ENCODE assay signal across 24 mouse cellular contexts in genomic region chr13:58289308-58289707, GRCm38 (mm10). TPM values are rescaled to one million over a fixed set of nuclear protein-coding genes. Genes with fewer than 3 reads are reported as not detected.
DNase-seq lines count a peak whose midpoint lies in the region; ATAC-seq and TF ChIP-seq lines count a peak whose summit lies in the region.
"Had no signal": no experiment of that assay in that cellular context is flagged by ENCODE, and none has a peak within 500 bp of the region (broad histone marks: within the 10 kb centered on the region; RNA-seq: fewer than 3 reads in every experiment).

No protein-coding gene starts in this region.

- H3K36me3 ChIP-seq in kidney, postnatal 0 days (ENCODE audit: insufficient read depth, low read length) = no peaks in the 10 kb centered on the region
- no peaks in the 10 kb centered on the region for H3K36me3 ChIP-seq in midbrain, postnatal 0 days (ENCODE audit: insufficient read depth, low read length)
- no peaks in the 10 kb centered on the region for H3K36me3 ChIP-seq in midbrain, embryonic 11.5 days (ENCODE audit: control insufficient read depth, insufficient read depth, low read length)
- no peaks in the 10 kb centered on the region for H3K36me3 ChIP-seq in stomach, postnatal 0 days (ENCODE audit: control insufficient read depth, insufficient read depth, low read length)
- H3K36me3 ChIP-seq: embryonic facial prominence, embryonic 15.5 days; hindbrain, embryonic 15.5 days; limb, embryonic 12.5 days; liver, embryonic 15.5 days had no signal

- H3K9me3 ChIP-seq in kidney, postnatal 0 days (replicated peaks; ENCODE audit: low read length) = no peaks in the 10 kb centered on the region
- H3K9me3 ChIP-seq in midbrain, postnatal 0 days (ENCODE audit: low read length) = no peaks in the 10 kb centered on the region
- H3K9me3 ChIP-seq in midbrain, embryonic 11.5 days (ENCODE audit: control insufficient read depth, low read length) = no peaks in the 10 kb centered on the region
- H3K9me3 ChIP-seq in stomach, postnatal 0 days (ENCODE audit: control insufficient read depth, low read length) = no peaks in the 10 kb centered on the region
- H3K9me3 ChIP-seq: embryonic facial prominence, embryonic 15.5 days; hindbrain, embryonic 15.5 days; limb, embryonic 12.5 days; liver, embryonic 15.5 days had no signal

- 74% methylated on average over 1 of the region's 1 CpGs for WGBS in kidney, postnatal 0 days
- WGBS in midbrain, postnatal 0 days = 74% methylated on average over 1 of the region's 1 CpGs
- 83% methylated on average over 1 of the region's 1 CpGs for WGBS in midbrain, embryonic 11.5 days
- 83% methylated on average over 1 of the region's 1 CpGs for WGBS in stomach, postnatal 0 days

- H3K27ac ChIP-seq in kidney, postnatal 0 days = no peak overlapping the region
- no peak overlapping the region for H3K27ac ChIP-seq in midbrain, postnatal 0 days (ENCODE audit: low read depth, low read length)
- H3K27ac ChIP-seq in midbrain, embryonic 11.5 days (ENCODE audit: low read depth, low read length) = no peak overlapping the region
- H3K27ac ChIP-seq in stomach, postnatal 0 days (replicated peaks) = no peak overlapping the region
- H3K27ac ChIP-seq: embryonic facial prominence, embryonic 15.5 days; hindbrain, embryonic 15.5 days; limb, embryonic 12.5 days; liver, embryonic 15.5 days had no signal

- DNase-seq in CD4-positive, CD25-positive, alpha-beta regulatory T cell, adult 2 months (ENCODE audit: low read depth, low spot score) = peak; percentile 27
- no peak for DNase-seq in kidney, postnatal 0 days (ENCODE audit: low spot score)
- DNase-seq in kidney, postnatal 36 days = no peak
- no peak for DNase-seq in midbrain, postnatal 0 days (ENCODE audit: low spot score)
- DNase-seq in midbrain, embryonic 11.5 days (ENCODE audit: low spot score, missing footprints) = no peak
- DNase-seq in stomach, postnatal 0 days (ENCODE audit: low spot score) = no peak
- DNase-seq: adrenal gland, postnatal 36 days; cerebellum, adult 18-20 months; cerebellum, postnatal 25 days; heart, postnatal 36 days; kidney, adult 18-20 months; kidney, postnatal 25 days; layer of hippocampus, adult 9-11 months; lung, postnatal 36 days; right cerebral cortex, postnatal 25 days; thymus, postnatal 4 days had no signal

- no peak overlapping the region for H3K4me3 ChIP-seq in kidney, postnatal 0 days (replicated peaks; ENCODE audit: low read depth, low read length)
- H3K4me3 ChIP-seq in midbrain, postnatal 0 days (ENCODE audit: low read depth, low read length) = no peak overlapping the region
- no peak overlapping the region for H3K4me3 ChIP-seq in midbrain, embryonic 11.5 days (ENCODE audit: low read depth, low read length)
- no peak overlapping the region for H3K4me3 ChIP-seq in stomach, postnatal 0 days (ENCODE audit: low read depth, low read length)
- H3K4me3 ChIP-seq: embryonic facial prominence, embryonic 15.5 days; hindbrain, embryonic 15.5 days; limb, embryonic 12.5 days; liver, embryonic 15.5 days had no signal

- no peak overlapping the region for H3K4me2 ChIP-seq in kidney, postnatal 0 days (ENCODE audit: low read length)
- no peak overlapping the region for H3K4me2 ChIP-seq in midbrain, postnatal 0 days (ENCODE audit: low read depth, low read length, poor library complexity, severe bottlenecking)
- H3K4me2 ChIP-seq in midbrain, embryonic 11.5 days = no peak overlapping the region
- no peak overlapping the region for H3K4me2 ChIP-seq in stomach, postnatal 0 days (replicated peaks; ENCODE audit: low read depth)
- H3K4me2 ChIP-seq: embryonic facial prominence, embryonic 15.5 days; heart, embryonic 11.5 days; hindbrain, embryonic 15.5 days; limb, embryonic 12.5 days; liver, embryonic 15.5 days had no signal

- H3K27me3 ChIP-seq in kidney, postnatal 0 days (ENCODE audit: insufficient read depth, low read length) = no peaks in the 10 kb centered on the region
- H3K27me3 ChIP-seq in midbrain, postnatal 0 days (ENCODE audit: insufficient read depth, low read length) = no peaks in the 10 kb centered on the region
- H3K27me3 ChIP-seq in midbrain, embryonic 11.5 days (ENCODE audit: control insufficient read depth, insufficient read depth, low read length) = no peaks in the 10 kb centered on the region
- no peaks in the 10 kb centered on the region for H3K27me3 ChIP-seq in stomach, postnatal 0 days (ENCODE audit: control insufficient read depth, insufficient read depth, low read length)
- H3K27me3 ChIP-seq: embryonic facial prominence, embryonic 15.5 days; hindbrain, embryonic 15.5 days; limb, embryonic 12.5 days; liver, embryonic 15.5 days had no signal

- TF ChIP-seq CTCF in kidney, postnatal 0 days (IDR thresholded peaks at IDR 0.05; ENCODE audit: low read depth) = peak; percentile 41
- TF ChIP-seq CTCF in midbrain, postnatal 0 days (IDR thresholded peaks at IDR 0.05) = peak; percentile 38
- TF ChIP-seq CTCF in stomach, postnatal 0 days (IDR thresholded peaks at IDR 0.05; ENCODE audit: low read depth) = peak; percentile 54

- H3K9ac ChIP-seq in kidney, postnatal 0 days (ENCODE audit: low read depth, low read length) = no peak overlapping the region
- no peak overlapping the region for H3K9ac ChIP-seq in midbrain, postnatal 0 days (replicated peaks; ENCODE audit: low read length, poor library complexity, severe bottlenecking)
- no peak overlapping the region for H3K9ac ChIP-seq in midbrain, embryonic 11.5 days (ENCODE audit: low read length)
- H3K9ac ChIP-seq in stomach, postnatal 0 days (ENCODE audit: low read length) = no peak overlapping the region
- H3K9ac ChIP-seq: embryonic facial prominence, embryonic 15.5 days; hindbrain, embryonic 15.5 days; limb, embryonic 12.5 days; liver, embryonic 15.5 days had no signal

- ATAC-seq in CD4-positive, CD25-positive, alpha-beta regulatory T cell, adult 4 months = no peak
- no peak for ATAC-seq in kidney, postnatal 0 days (replicated peaks; ENCODE audit: low FRiP score, low read depth)
- no peak for ATAC-seq in midbrain, postnatal 0 days (ENCODE audit: low FRiP score)
- ATAC-seq in midbrain, embryonic 11.5 days (ENCODE audit: low FRiP score) = no peak
- ATAC-seq in stomach, postnatal 0 days (ENCODE audit: low FRiP score, low TSS enrichment) = no peak
- ATAC-seq in inflammation-experienced regulatory T-cells, adult 6 months = no peak
- ATAC-seq: forebrain, embryonic 16.5 days had no signal

- no peaks in the 10 kb centered on the region for H3K4me1 ChIP-seq in kidney, postnatal 0 days (replicated peaks; ENCODE audit: insufficient read depth, low read length)
- H3K4me1 ChIP-seq in midbrain, postnatal 0 days (ENCODE audit: insufficient read depth, low read length) = no peaks in the 10 kb centered on the region
- peaks cover 3% of the 10 kb centered on the region for H3K4me1 ChIP-seq in midbrain, embryonic 11.5 days (ENCODE audit: control insufficient read depth, insufficient read depth, low read length)
- H3K4me1 ChIP-seq in stomach, postnatal 0 days (replicated peaks; ENCODE audit: control insufficient read depth, insufficient read depth) = no peaks in the 10 kb centered on the region
- H3K4me1 ChIP-seq: embryonic facial prominence, embryonic 15.5 days; hindbrain, embryonic 15.5 days; liver, embryonic 15.5 days had no signal

- TF ChIP-seq EP300 in stomach, postnatal 0 days (optimal IDR thresholded peaks at IDR 0.05) = no peak

RNA-seq across cellular contexts. Expression of gene Gkap1, which starts 13.8 kb away (rescaled TPM):
- polyA plus RNA-seq in CD4-positive, CD25-positive, alpha-beta regulatory T cell, adult 4 months (2017; shearing (Covaris generic)) = under 1 TPM; 0.52 to 0.86 TPM
- polyA plus RNA-seq in kidney, postnatal 0 days (2015; fragmentation: Nextera tagmentation; extraction: Ambion mirVana) = 43.7 and 54.2 TPM in 2 replicates
- total RNA-seq in midbrain, postnatal 0 days (2014; rRNA removed) = 18.1 and 35.4 TPM in 2 replicates
- polyA plus RNA-seq in midbrain, postnatal 0 days (2015; fragmentation: Nextera tagmentation; extraction: Ambion mirVana) = 32.6 and 40.2 TPM in 2 replicates
- 40.8 and 45.5 TPM in 2 replicates for polyA plus RNA-seq in midbrain, embryonic 11.5 days (2014; fragmentation: Nextera tagmentation; extraction: Ambion mirVana)
- polyA plus RNA-seq in stomach, postnatal 0 days (2015; fragmentation: Nextera tagmentation; extraction: Ambion mirVana) = 14.0 and 14.8 TPM in 2 replicates
- polyA plus RNA-seq in inflammation-experienced regulatory T-cells, adult 6 months (2017; shearing (Covaris generic)) = 1 to 10 TPM in 1 of 3 experiments, under 1 TPM in 2; 0.38 to 1.1 (median 0.87) TPM
